Mouse (Mus musculus) spleen, adult 2 months (tissue): ENCODE measurements around the gene Egfem1.

ENCODE experiments used
- CTCF ChIP-seq: fragments of 200-500 bp; IDR thresholded peaks from 2 replicates; pipeline ENCODE4 v1.5.1; 2011; ENCODE audit warnings: mild to moderate bottlenecking, inconsistent platforms; ENCODE audit not compliant: insufficient read depth, insufficient read length, insufficient replicate concordance; ENCODE audit errors: extremely low read depth
- POLR2A ChIP-seq: fragments of 200-500 bp; IDR thresholded peaks from 2 replicates; pipeline ENCODE4 v1.6.1; 2011; ENCODE audit warnings: low read depth, low read length, inconsistent platforms

DNA sequence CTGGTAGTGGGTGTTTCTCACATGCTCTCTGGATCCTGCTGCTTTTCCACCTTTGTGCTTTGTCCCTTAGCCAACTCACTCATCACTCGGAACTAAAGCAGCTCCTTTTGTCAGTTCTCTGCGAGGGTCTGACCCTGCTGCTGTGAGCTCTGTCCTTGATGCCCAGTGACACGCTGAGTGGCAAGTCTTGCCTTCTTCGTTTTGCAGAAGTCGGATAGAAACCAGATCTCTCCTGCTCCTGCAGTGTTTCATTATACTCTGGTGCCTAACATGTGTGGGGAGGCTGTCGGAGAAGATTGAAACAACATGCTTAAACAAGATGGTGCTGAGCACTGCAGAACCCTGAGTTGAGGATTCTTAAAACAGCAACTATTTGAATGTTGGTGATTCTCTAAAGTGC, 652.4 kb downstream of the Egfem1 start:
- no peak for TF ChIP-seq POLR2A
- TF ChIP-seq CTCF, result no peak
